In the genomic region with DNA sequence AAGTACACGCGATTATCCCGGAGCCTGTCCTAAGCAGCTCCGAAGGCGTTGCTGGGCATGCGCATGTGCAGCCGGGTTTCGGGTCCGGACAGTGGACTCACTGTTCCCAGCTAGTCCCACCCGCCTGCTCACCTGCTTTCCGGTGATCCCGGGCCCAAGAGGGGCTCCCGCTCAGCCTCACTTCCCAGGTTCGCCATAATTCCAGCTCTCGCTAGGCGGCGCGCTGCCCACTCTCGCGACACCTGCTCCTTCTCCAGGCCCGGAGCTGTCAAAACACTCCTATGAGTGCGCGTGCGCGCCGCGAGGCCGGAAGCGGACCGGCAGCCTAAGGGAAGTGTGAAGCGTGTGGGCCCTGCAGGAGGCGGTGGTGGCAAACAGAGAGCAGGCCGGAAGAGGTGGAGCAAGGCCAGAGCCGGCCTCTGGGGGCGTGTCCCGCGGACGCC, we compare ENCODE assay signal across 8 mouse cellular contexts. TPM values are rescaled to one million over a fixed set of nuclear protein-coding genes. Genes with fewer than 3 reads are reported as not detected.
DNase-seq lines count a peak whose midpoint lies in the region; ATAC-seq lines count a peak whose summit lies in the region.
"Not testable (repeated sequence)": the region's sequence is repeated elsewhere in the genome, so short reads cannot be mapped to it uniquely, and the experiment has no call there.

No protein-coding gene starts in this region.

- peak overlapping the region; percentile 81 for H3K4me3 ChIP-seq in brown adipose tissue, adult 24 weeks (ENCODE audit: insufficient read depth, low read depth, low read length)
- H3K4me3 ChIP-seq in heart, embryonic 14.5 days (ENCODE audit: control insufficient read depth in 1 of 2, insufficient read depth in 1 of 2, low read depth in 1 of 2, low read length in 2 of 2): peak overlapping the region; percentile 54 to 58
- peak overlapping the region; percentile 73 for H3K4me3 ChIP-seq in liver, embryonic 13.5 days (replicated peaks)
- peak overlapping the region; percentile 59 for H3K4me3 ChIP-seq in stomach, embryonic 16.5 days (replicated peaks; ENCODE audit: low read length)

- H3K36me3 ChIP-seq in heart, embryonic 14.5 days (ENCODE audit: control insufficient read depth, insufficient read depth, low read length); liver, embryonic 13.5 days; stomach, embryonic 16.5 days (ENCODE audit: control insufficient read depth, insufficient read depth, low read length): not testable (repeated sequence)

- ATAC-seq in heart, embryonic 14.5 days (ENCODE audit: insufficient number of reproducible peaks, insufficient read depth, low FRiP score, low read depth): peak; percentile 100
- peak; percentile 99 for ATAC-seq in liver, embryonic 13.5 days (ENCODE audit: low read depth)
- ATAC-seq in stomach, embryonic 16.5 days (ENCODE audit: insufficient read depth, low FRiP score): peak; percentile 100

- not testable (repeated sequence) for H3K4me1 ChIP-seq in brown adipose tissue, adult 24 weeks (ENCODE audit: control insufficient read depth, insufficient read depth, insufficient read length, low read length); heart, embryonic 14.5 days (ENCODE audit: control insufficient read depth in 2 of 2, insufficient read depth in 2 of 2, low read length in 2 of 2); liver, embryonic 13.5 days (replicated peaks); stomach, embryonic 16.5 days (ENCODE audit: control insufficient read depth, insufficient read depth, low read length)

- H3K9me3 ChIP-seq in heart, embryonic 14.5 days (ENCODE audit: control insufficient read depth, low read length); liver, embryonic 13.5 days (replicated peaks); stomach, embryonic 16.5 days (replicated peaks; ENCODE audit: control insufficient read depth, low read length): not testable (repeated sequence)

- not testable (repeated sequence) for H3K27me3 ChIP-seq in heart, embryonic 14.5 days (ENCODE audit: control insufficient read depth, insufficient read depth, low read length); liver, embryonic 13.5 days; stomach, embryonic 16.5 days (ENCODE audit: control insufficient read depth, insufficient read depth, low read length)

- peak overlapping the region; percentile 67 for H3K4me2 ChIP-seq in heart, embryonic 14.5 days (ENCODE audit: low read length)
- H3K4me2 ChIP-seq in liver, embryonic 13.5 days: peak overlapping the region; percentile 72
- H3K4me2 ChIP-seq in stomach, embryonic 16.5 days (ENCODE audit: low read depth, low read length): peak overlapping the region; percentile 60

- DNase-seq in CD4-positive, CD25-positive, alpha-beta regulatory T cell, adult 2 months (ENCODE audit: low read depth, low spot score): peak; percentile 99
- peak; percentile 95 for DNase-seq in fibroblast of lung, adult 2 months (ENCODE audit: low read depth)
- peak; percentile 99 for DNase-seq in kidney, postnatal 14 days
- DNase-seq in liver, embryonic 13.5 days: peak; percentile 100
- DNase-seq in neural tube, embryonic 10.5 days (ENCODE audit: extremely low spot score, low spot score): peak; percentile 99

- H3K27ac ChIP-seq in brown adipose tissue, adult 24 weeks (replicated peaks; ENCODE audit: low read depth, low read length): peak overlapping the region; percentile 75
- H3K27ac ChIP-seq in heart, embryonic 14.5 days (replicated peaks in 1 of 2; ENCODE audit: control insufficient read depth in 1 of 2, insufficient read depth in 1 of 2, low read depth in 2 of 2, low read length in 2 of 2): peak overlapping the region; percentile 3 to 57; a peak in 1 of 4 replicates
- H3K27ac ChIP-seq in liver, embryonic 13.5 days: peak overlapping the region; percentile 63; the same call in 1 of the 2 replicates
- peak overlapping the region; percentile 66 for H3K27ac ChIP-seq in stomach, embryonic 16.5 days (ENCODE audit: low read length)

- under 1% methylated on average over 38 of the region's 38 CpGs for WGBS in heart, embryonic 14.5 days
- under 1% methylated on average over 34 of the region's 38 CpGs for WGBS in liver, embryonic 13.5 days (ENCODE audit: insufficient replicate concordance)
- under 1% methylated on average over 33 of the region's 38 CpGs for WGBS in stomach, embryonic 16.5 days

- peak overlapping the region; percentile 77 for H3K9ac ChIP-seq in heart, embryonic 14.5 days (ENCODE audit: low read length)
- peak overlapping the region; percentile 82 for H3K9ac ChIP-seq in liver, embryonic 13.5 days
- H3K9ac ChIP-seq in stomach, embryonic 16.5 days (ENCODE audit: low read length): peak overlapping the region; percentile 70

RNA-seq across cellular contexts. Expression of a gene that starts 8.5 kb away (rescaled TPM):
- polyA plus RNA-seq in brown adipose tissue, adult 24 weeks (2012; ENCODE audit: insufficient read depth, insufficient read length, missing spikeins): not detected in 2 replicates
- 0.30 and 0.36 TPM in 2 replicates for polyA plus RNA-seq in heart, embryonic 14.5 days (2014; fragmentation: Nextera tagmentation; extraction: Ambion mirVana)
- polyA plus RNA-seq in liver, embryonic 13.5 days (2015; fragmentation: Nextera tagmentation; extraction: Ambion mirVana): 0.05 TPM in 1 of 2 replicates, not detected in the other
- polyA plus RNA-seq in stomach, embryonic 16.5 days (2015; fragmentation: Nextera tagmentation; extraction: Ambion mirVana): 0.14 TPM in 1 of 2 replicates, not detected in the other

RNA-seq across cellular contexts. Expression of a gene that starts 47.1 kb away (rescaled TPM):
- 3.8 and 5.0 TPM in 2 replicates for polyA plus RNA-seq in brown adipose tissue, adult 24 weeks (2012; ENCODE audit: insufficient read depth, insufficient read length, missing spikeins)
- 18.9 and 19.8 TPM in 2 replicates for polyA plus RNA-seq in heart, embryonic 14.5 days (2014; fragmentation: Nextera tagmentation; extraction: Ambion mirVana)
- polyA plus RNA-seq in liver, embryonic 13.5 days (2015; fragmentation: Nextera tagmentation; extraction: Ambion mirVana): 3.2 and 3.4 TPM in 2 replicates
- 6.9 and 8.9 TPM in 2 replicates for polyA plus RNA-seq in stomach, embryonic 16.5 days (2015; fragmentation: Nextera tagmentation; extraction: Ambion mirVana)

RNA-seq across cellular contexts. Expression of a gene that starts 47.2 kb away (rescaled TPM):
- polyA plus RNA-seq in brown adipose tissue, adult 24 weeks (2012; ENCODE audit: insufficient read depth, insufficient read length, missing spikeins): 18.8 and 19.8 TPM in 2 replicates
- 6.9 and 7.9 TPM in 2 replicates for polyA plus RNA-seq in heart, embryonic 14.5 days (2014; fragmentation: Nextera tagmentation; extraction: Ambion mirVana)
- 3.9 and 5.0 TPM in 2 replicates for polyA plus RNA-seq in liver, embryonic 13.5 days (2015; fragmentation: Nextera tagmentation; extraction: Ambion mirVana)
- polyA plus RNA-seq in stomach, embryonic 16.5 days (2015; fragmentation: Nextera tagmentation; extraction: Ambion mirVana): 6.1 and 6.9 TPM in 2 replicates

RNA-seq across cellular contexts. Expression of a gene that starts 55.8 kb away (rescaled TPM):
- 44.0 and 45.0 TPM in 2 replicates for polyA plus RNA-seq in brown adipose tissue, adult 24 weeks (2012; ENCODE audit: insufficient read depth, insufficient read length, missing spikeins)
- 14.5 and 15.7 TPM in 2 replicates for polyA plus RNA-seq in heart, embryonic 14.5 days (2014; fragmentation: Nextera tagmentation; extraction: Ambion mirVana)
- 7.8 and 8.4 TPM in 2 replicates for polyA plus RNA-seq in liver, embryonic 13.5 days (2015; fragmentation: Nextera tagmentation; extraction: Ambion mirVana)
- 9.4 and 11.6 TPM in 2 replicates for polyA plus RNA-seq in stomach, embryonic 16.5 days (2015; fragmentation: Nextera tagmentation; extraction: Ambion mirVana)

Comparison
In these comparisons a context has a peak if more than half of its experiments do, and no peak if none do; other contexts are left out.
1. Peak in every context shown above with its lines: DNase-seq, ATAC-seq, H3K4me3 ChIP-seq and H3K27ac ChIP-seq.